Mouse (Mus musculus): ENCODE results near the gene Ddrgk1.

Gene Ddrgk1

GRCm38 (mm10) chr2:130664102-130664701 is at the start of gene Ddrgk1:
TSS of gene Ddrgk1 (minus strand) at chr2:130664659.
- peak; percentile 98 for DNase-seq (ENCODE audit: low read depth, low spot score)

GRCm38 (mm10) chr2:130707057-130707456 is 42.6 kb upstream of the Ddrgk1 start:
- DNase-seq (ENCODE audit: low read depth, low spot score) = no peak

DNA sequence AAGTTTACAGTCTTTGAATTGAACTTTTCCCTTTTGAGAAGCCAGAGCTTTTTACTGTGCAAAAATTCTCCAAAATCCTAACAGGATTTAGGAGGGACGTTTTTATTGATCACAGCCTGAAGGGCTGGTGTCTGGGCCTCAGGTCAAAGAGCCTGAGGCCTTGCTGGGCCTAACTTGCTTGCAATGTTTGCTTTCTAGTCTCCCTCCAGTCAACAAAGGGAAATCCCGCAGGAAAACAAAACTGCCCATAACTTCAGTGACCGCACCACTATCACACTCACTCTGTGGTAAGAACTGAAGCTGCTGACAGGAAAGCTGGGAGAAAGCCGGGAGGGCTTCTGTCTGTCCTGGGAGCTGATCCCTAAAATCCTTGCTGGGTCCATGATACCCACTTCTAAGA is 42.1 kb upstream of the Ddrgk1 start:
- DNase-seq (ENCODE audit: low read depth, low spot score) = no peak

- DNase-seq (ENCODE audit: low read depth, low spot score) = no peak
Measured at GRCm38 (mm10) chr2:130705178-130705577, 40.7 kb upstream of the Ddrgk1 start.

- DNase-seq (ENCODE audit: low read depth, low spot score) = no peak
Measured at GRCm38 (mm10) chr2:130704040-130705001, 39.9 kb upstream of the Ddrgk1 start.

DNA sequence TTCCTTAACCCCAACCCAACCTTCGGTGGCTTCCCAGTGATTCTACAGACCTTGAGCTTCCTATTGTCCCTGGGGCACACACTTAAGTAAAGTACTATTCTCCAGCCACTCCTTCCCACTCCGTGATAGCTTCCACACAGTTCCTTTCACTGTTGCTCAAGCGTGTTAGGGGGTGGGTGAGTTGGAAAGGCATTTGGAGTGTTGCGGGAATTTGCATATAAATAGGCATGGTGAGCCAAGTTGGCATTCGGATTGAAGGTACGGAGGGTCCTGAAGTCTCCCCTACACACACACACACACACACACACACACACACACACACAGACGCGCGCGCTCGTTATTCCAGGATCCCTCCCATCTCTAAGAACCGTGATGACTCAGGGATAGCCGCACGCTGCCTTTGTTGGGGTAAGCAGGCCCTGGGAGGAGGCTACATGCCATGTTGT is 33.4 kb upstream of the Ddrgk1 start:
- peak; percentile 48 for DNase-seq (ENCODE audit: low read depth, low spot score)

DNA sequence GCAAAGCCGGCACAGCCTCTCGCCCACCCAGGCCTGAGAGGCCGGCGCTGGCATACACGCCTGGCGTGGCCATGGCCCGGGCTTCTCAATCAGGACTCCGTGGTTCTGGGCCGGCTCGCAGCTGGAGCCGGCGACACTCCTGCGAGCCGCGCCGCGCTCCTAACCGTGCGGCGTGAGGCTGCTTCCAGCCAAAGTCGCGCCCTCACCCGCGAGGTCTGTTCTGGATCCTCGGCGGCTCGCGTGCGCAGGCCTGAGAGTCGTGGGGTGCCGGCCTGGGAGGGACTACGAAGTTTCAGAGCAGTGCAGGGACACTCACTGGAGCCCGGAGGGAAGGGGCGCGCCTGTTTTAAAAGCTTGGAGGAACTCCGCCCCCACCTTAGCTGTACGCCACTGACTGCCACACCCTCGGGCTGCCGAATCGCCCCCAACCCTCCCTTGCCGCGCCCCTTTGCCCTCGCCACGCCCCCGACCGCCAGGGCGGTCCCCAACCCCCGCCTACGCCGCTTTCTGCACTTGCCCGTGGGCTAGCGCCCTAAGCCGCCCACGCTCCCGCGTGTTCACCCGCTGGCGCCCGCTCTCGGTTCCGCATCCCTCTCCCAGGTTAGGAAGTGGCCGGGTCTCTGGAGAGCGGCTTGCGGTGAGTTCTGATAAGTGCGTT is 32.8 kb upstream of the Ddrgk1 start, which contains the start of gene Slc4a11:
Slc4a11 (minus strand) TSS at position 367 of the 658 bp plus-strand sequence.
- peak; percentile 33 for DNase-seq (ENCODE audit: low read depth, low spot score)

- no peak for DNase-seq (ENCODE audit: low read depth, low spot score)
Measured at GRCm38 (mm10) chr2:130696700-130697152, 32.3 kb upstream of the Ddrgk1 start.

GRCm38 (mm10) chr2:130693563-130693962 is 29.1 kb upstream of the Ddrgk1 start:
- no peak for DNase-seq (ENCODE audit: low read depth, low spot score)

- DNase-seq (ENCODE audit: low read depth, low spot score) = peak; percentile 58
Measured at GRCm38 (mm10) chr2:130689011-130689410, 24.6 kb upstream of the Ddrgk1 start.

- no peak for DNase-seq (ENCODE audit: low read depth, low spot score)
Measured at GRCm38 (mm10) chr2:130685426-130685825, 21.0 kb upstream of the Ddrgk1 start.

GRCm38 (mm10) chr2:130681531-130681930 is 17.1 kb upstream of the Ddrgk1 start:
- DNase-seq (ENCODE audit: low read depth, low spot score) = peak; percentile 82

DNA sequence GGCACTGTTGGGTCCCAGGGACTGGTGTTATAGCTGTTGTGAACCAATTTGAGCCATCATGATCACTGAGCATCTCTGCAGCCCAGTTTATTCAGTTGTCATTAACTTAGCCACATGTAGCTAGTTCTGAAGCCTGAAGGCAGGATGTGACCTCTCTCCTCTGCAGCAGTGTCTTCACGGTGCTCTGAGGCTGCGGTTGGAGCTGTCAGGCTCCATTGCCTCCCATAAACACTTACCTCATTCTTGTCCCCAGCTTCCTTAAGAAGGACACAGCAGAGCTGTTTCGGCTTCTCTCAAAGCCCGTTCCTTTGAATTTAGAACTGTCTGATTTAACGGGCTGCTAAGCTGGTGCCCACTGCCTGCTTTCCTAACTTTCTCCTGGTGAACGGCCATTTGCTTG is 15.4 kb upstream of the Ddrgk1 start:
- DNase-seq (ENCODE audit: low read depth, low spot score) = no peak

DNA sequence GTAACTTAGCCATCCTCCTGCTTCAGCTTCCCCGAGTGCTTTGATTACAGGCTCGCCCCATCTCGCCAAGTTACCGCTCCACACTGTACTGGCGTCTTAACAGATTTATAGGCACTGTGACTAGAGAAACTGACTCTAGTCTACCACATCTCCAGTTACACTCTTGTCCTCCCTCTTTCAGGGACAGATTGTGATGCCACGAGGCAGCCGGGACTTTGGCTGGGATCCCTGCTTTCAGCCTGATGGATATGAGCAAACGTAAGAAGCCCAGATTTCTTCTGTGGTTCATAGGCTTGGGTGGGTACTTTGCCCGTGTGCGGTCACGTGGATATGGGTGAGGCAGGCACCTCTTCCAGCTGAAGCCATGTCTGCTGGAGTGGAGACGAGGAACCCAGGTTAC is 14.7 kb upstream of the Ddrgk1 start:
- DNase-seq (ENCODE audit: low read depth, low spot score) = no peak

GRCm38 (mm10) chr2:130677211-130677610 is 12.8 kb upstream of the Ddrgk1 start:
- no peak for DNase-seq (ENCODE audit: low read depth, low spot score)

- peak; percentile 95 for DNase-seq (ENCODE audit: low read depth, low spot score)
Measured at GRCm38 (mm10) chr2:130667559-130667958, 3.1 kb upstream of the Ddrgk1 start, which contains the start of gene Itpa. TSS of gene Itpa (plus strand) at chr2:130667610.

DNA sequence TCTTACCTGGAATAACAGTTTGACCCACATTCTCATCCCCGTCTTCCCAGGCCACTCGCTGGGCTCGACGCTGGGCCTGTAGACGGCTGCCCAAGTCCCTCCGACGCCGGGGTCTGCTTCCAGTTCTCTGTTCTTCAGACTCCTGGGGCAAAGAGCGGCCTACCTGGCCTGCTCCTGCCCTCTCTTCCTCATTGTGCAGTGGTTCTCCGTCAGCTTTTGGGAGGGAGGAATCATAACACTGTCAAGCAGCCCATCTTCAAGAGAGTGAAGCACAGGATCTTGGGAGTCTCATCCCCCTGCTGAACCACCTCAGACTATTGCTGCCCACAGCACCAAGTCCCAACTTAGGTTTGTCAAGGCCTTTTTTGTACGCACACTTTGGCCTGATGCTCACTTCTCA is 1.1 kb downstream of the Ddrgk1 start:
- no peak for DNase-seq (ENCODE audit: low read depth, low spot score)

DNA sequence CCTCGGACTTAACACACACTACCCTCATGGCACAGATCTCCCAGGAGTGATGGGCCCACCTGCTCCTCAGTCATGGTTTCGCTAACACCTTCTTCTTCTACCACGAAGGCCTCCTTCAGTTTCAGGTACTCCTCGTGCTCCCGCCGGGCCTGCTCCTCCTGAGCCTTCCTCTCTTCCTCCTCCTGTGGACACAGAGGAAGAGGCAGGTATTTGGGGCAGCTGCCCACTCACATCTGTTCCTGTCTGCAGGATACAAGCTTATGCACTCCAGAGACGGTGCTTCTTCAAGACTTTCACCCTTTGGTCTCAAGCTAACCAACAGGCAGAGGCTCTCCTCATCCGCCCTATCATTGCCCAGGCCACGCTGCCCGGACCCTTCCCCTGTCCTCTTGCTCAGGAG is 5.9 kb downstream of the Ddrgk1 start:
- no peak for DNase-seq (ENCODE audit: low read depth, low spot score)

- no peak for DNase-seq (ENCODE audit: low read depth, low spot score)
Measured at GRCm38 (mm10) chr2:130657541-130657940, 6.9 kb downstream of the Ddrgk1 start.

DNA sequence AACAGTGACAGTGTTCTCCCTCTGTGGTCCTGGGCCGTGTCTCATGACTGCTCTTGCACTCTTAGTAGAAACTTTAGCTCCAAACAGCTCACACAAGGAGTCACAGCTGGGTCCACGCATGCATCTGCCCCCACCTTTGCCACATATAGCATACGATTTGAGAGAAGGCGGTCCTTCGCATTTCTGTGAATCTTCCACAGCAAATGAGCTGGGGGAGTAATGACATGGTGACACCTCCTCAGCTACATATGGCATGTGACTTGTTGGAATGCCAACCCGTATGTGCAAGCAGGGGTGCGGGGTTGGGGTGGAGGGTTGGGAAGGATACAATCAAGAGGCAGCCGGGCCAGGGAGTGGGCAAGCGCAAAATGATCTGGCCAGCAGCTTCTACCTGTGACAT is 7.9 kb downstream of the Ddrgk1 start:
- DNase-seq (ENCODE audit: low read depth, low spot score) = no peak

DNA sequence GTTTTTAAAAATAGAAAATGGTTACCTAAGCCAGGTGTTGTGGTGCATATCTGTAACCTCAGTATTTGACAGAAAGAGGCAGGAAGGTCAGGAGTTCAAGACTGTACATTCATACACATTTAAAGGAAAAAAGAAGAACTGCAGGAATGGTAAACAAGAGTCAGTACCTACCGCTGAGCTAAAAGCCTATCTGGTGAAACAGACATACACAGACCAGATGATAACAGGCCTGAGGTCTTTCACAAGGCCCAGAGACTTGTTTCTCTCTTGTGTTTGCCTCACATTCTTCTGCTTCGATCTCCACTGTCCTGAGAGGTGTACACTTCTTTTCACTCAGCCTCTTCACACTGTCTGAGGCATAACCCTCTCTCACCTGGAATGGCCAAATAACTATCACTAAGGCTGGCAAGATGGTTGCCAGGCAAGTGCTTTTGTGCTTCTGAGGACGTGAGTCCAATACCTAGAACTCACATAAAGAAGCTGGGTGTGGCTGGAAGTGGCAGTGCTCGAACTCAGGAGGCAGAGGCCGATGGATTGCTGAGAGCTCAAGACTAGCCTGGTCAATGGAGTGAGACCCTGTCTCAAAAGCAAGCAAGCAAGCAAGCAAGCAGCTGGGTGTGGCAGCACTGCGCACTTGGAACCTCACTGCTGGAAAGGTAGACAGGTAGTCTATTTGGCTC is 8.7 kb downstream of the Ddrgk1 start:
- DNase-seq (ENCODE audit: low read depth, low spot score) = no peak
